ENCODE assay signal across 11 mouse cellular contexts in genomic region chr16:21815669-21816010, GRCm38 (mm10). TPM values are rescaled to one million over a fixed set of nuclear protein-coding genes. Genes with fewer than 3 reads are reported as not detected.
DNase-seq lines count a peak whose midpoint lies in the region; ATAC-seq and TF ChIP-seq lines count a peak whose summit lies in the region.
"Had no signal": no experiment of that assay in that cellular context is flagged by ENCODE, and none has a peak within 500 bp of the region (broad histone marks: within the 10 kb centered on the region; RNA-seq: fewer than 3 reads in every experiment).

No protein-coding gene starts in this region.

- ATAC-seq in midbrain, embryonic 15.5 days (replicated peaks), result 0 out of 2 replicates have a peak, but pooled peaks have one; percentile 14
- no peak for ATAC-seq in midbrain, embryonic 14.5 days (ENCODE audit: low FRiP score, low TSS enrichment)

- H3K36me3 ChIP-seq in midbrain, embryonic 15.5 days (replicated peaks), result no peaks in the 10 kb centered on the region
- no peaks in the 10 kb centered on the region; the same call in 1 of the 2 replicates for H3K36me3 ChIP-seq in midbrain, embryonic 14.5 days (ENCODE audit: control insufficient read depth, insufficient read depth, low read length)
- H3K36me3 ChIP-seq in thymus, adult 2 months (ENCODE audit: control insufficient read depth, insufficient read depth, low read length), result no peaks in the 10 kb centered on the region
- H3K36me3 ChIP-seq: stomach, embryonic 15.5 days had no signal

- no peaks in the 10 kb centered on the region for H3K9me3 ChIP-seq in midbrain, embryonic 15.5 days
- no peaks in the 10 kb centered on the region for H3K9me3 ChIP-seq in midbrain, embryonic 14.5 days (ENCODE audit: control insufficient read depth, low read length)
- H3K9me3 ChIP-seq: stomach, embryonic 15.5 days had no signal

- TF ChIP-seq POLR2A in thymus, adult 2 months (IDR thresholded peaks at IDR 0.05; ENCODE audit: control insufficient read depth, extremely low read depth, insufficient read depth, low read length, poor library complexity), result no peak

- H3K4me3 ChIP-seq in gastrocnemius, adult 2 months, result peak overlapping the region; percentile 72
- H3K4me3 ChIP-seq in midbrain, embryonic 15.5 days, result no peak overlapping the region
- H3K4me3 ChIP-seq in midbrain, embryonic 14.5 days (replicated peaks; ENCODE audit: low read depth, low read length), result no peak overlapping the region
- no peak overlapping the region for H3K4me3 ChIP-seq in thymus, adult 2 months (ENCODE audit: control insufficient read depth, insufficient read depth, low read length)
- H3K4me3 ChIP-seq: stomach, embryonic 15.5 days had no signal

- no peak overlapping the region for H3K9ac ChIP-seq in midbrain, embryonic 15.5 days
- H3K9ac ChIP-seq in midbrain, embryonic 14.5 days (replicated peaks; ENCODE audit: low read length), result no peak overlapping the region
- H3K9ac ChIP-seq: liver, embryonic 14.5 days; stomach, embryonic 15.5 days had no signal

- no peak overlapping the region for H3K27ac ChIP-seq in gastrocnemius, adult 2 months
- no peak overlapping the region for H3K27ac ChIP-seq in midbrain, embryonic 15.5 days
- H3K27ac ChIP-seq in midbrain, embryonic 14.5 days (replicated peaks; ENCODE audit: low read depth, low read length), result no peak overlapping the region
- no peak overlapping the region for H3K27ac ChIP-seq in thymus, adult 2 months (ENCODE audit: control insufficient read depth, insufficient read depth, low read length)
- H3K27ac ChIP-seq: liver, embryonic 14.5 days; stomach, embryonic 15.5 days had no signal

- no peaks in the 10 kb centered on the region for H3K27me3 ChIP-seq in midbrain, embryonic 15.5 days (replicated peaks)
- H3K27me3 ChIP-seq in midbrain, embryonic 14.5 days (ENCODE audit: control insufficient read depth, insufficient read depth, low read length), result no peaks in the 10 kb centered on the region
- no peaks in the 10 kb centered on the region for H3K27me3 ChIP-seq in thymus, adult 2 months (ENCODE audit: control insufficient read depth, insufficient read depth, low read length)
- H3K27me3 ChIP-seq: stomach, embryonic 15.5 days had no signal

- DNase-seq in gastrocnemius, adult 2 months, result no peak
- no peak for DNase-seq in gastrocnemius, postnatal 25 days
- DNase-seq in midbrain, embryonic 14.5 days, result no peak
- peak; percentile 52 for DNase-seq in mesoderm, embryonic 11.5 days (ENCODE audit: low read depth, low spot score)
- DNase-seq in retina, postnatal 7 days (ENCODE audit: low read depth, low spot score), result peak; percentile 29
- no peak for DNase-seq in thymus, adult 2 months
- no peak for DNase-seq in urinary bladder, postnatal 4 days (ENCODE audit: low spot score in 2 of 2)
- DNase-seq: thymus, postnatal 25 days had no signal

- WGBS in midbrain, embryonic 15.5 days, result 47% methylated on average over 7 of the region's 7 CpGs
- 63% methylated on average over 7 of the region's 7 CpGs for WGBS in midbrain, embryonic 14.5 days
- WGBS in thymus, adult 2 months, result 95% methylated on average over 7 of the region's 7 CpGs

- H3K4me1 ChIP-seq in midbrain, embryonic 15.5 days, result no peaks in the 10 kb centered on the region
- no peaks in the 10 kb centered on the region for H3K4me1 ChIP-seq in midbrain, embryonic 14.5 days (ENCODE audit: control insufficient read depth, insufficient read depth, low read length)
- H3K4me1 ChIP-seq in thymus, adult 2 months (replicated peaks; ENCODE audit: control insufficient read depth, insufficient read depth, low read length), result peaks cover 6% of the 10 kb centered on the region
- H3K4me1 ChIP-seq: stomach, embryonic 15.5 days had no signal

- intact Hi-C loops in gastrocnemius, adult 2 months (cut with DNase I), result loop anchor here (1.0 kb wide), 1 partner anchor 47 kb away; no protein-coding TSS in a partner anchor

- TF ChIP-seq CTCF in gastrocnemius, adult 2 months (IDR thresholded peaks at IDR 0.05), result no peak
- TF ChIP-seq CTCF in thymus, adult 2 months (IDR thresholded peaks at IDR 0.05; ENCODE audit: borderline replicate concordance, control insufficient read depth, extremely low read depth, insufficient read depth, low read length, poor library complexity), result no peak

- no peak overlapping the region for H3K4me2 ChIP-seq in midbrain, embryonic 15.5 days
- H3K4me2 ChIP-seq in midbrain, embryonic 14.5 days (ENCODE audit: low read length), result no peak overlapping the region
- H3K4me2 ChIP-seq: stomach, embryonic 15.5 days had no signal

RNA-seq across cellular contexts. Expression of gene Map3k13, which starts 21.5 kb away (rescaled TPM):
- under 1 TPM; 0.70 to 0.74 TPM for total RNA-seq in gastrocnemius, adult 2 months (2021)
- under 1 TPM; 0.41 to 0.46 TPM for total RNA-seq in gastrocnemius, postnatal 25 days (2021)
- 7.0 and 7.5 TPM in 2 replicates for polyA plus RNA-seq in midbrain, embryonic 15.5 days (2015; fragmentation: Nextera tagmentation; extraction: Ambion mirVana)
- 6.6 and 9.3 TPM in 2 replicates for polyA plus RNA-seq in midbrain, embryonic 14.5 days (2014; fragmentation: Nextera tagmentation; extraction: Ambion mirVana)
- 2.0 and 2.3 TPM in 2 replicates for polyA plus RNA-seq in thymus, adult 2 months (2012; rRNA removed)

RNA-seq across cellular contexts. Expression of gene Ehhadh, which starts 28.0 kb away (rescaled TPM):
- total RNA-seq in gastrocnemius, adult 2 months (2021), result 1 to 10 TPM; 5.7 to 6.8 TPM
- total RNA-seq in gastrocnemius, postnatal 25 days (2021), result 1 to 10 TPM; 3.4 to 4.4 TPM
- 1.4 and 1.9 TPM in 2 replicates for polyA plus RNA-seq in midbrain, embryonic 15.5 days (2015; fragmentation: Nextera tagmentation; extraction: Ambion mirVana)
- 1.2 and 1.6 TPM in 2 replicates for polyA plus RNA-seq in midbrain, embryonic 14.5 days (2014; fragmentation: Nextera tagmentation; extraction: Ambion mirVana)
- polyA plus RNA-seq in thymus, adult 2 months (2012; rRNA removed), result 8.0 and 9.6 TPM in 2 replicates

Comparison
In these comparisons a context has a peak if more than half of its experiments do, and no peak if none do; other contexts are left out.
1. DNase-seq: peak in mesoderm, embryonic 11.5 days (single experiment) and retina, postnatal 7 days (single experiment); none in gastrocnemius, adult 2 months (single experiment), gastrocnemius, postnatal 25 days (single experiment), midbrain, embryonic 14.5 days (single experiment), thymus, adult 2 months (single experiment) and urinary bladder, postnatal 4 days (0 of 2).